Mouse (Mus musculus) heart, embryonic 10.5 days (tissue): ENCODE results near the gene Slc22a8. TPM values are rescaled to one million over a fixed set of nuclear protein-coding genes. Genes with fewer than 3 reads are reported as not detected.

ENCODE experiments used
- DNase-seq: peaks from one replicate; pipeline ENCODE4 v3.0.0-alpha.2; 2017; ENCODE audit warnings: low spot score
- H3K27ac ChIP-seq: fragments of 300-500 bp; sonication (generic); 2 replicates; pipeline ENCODE4 v1.5.1; 2016; ENCODE audit warnings: mild to moderate bottlenecking
- H3K27me3 ChIP-seq: fragments of 300-500 bp; sonication (generic); 2 replicates; pipeline ENCODE4 v1.6.1; 2016; ENCODE audit warnings: mild to moderate bottlenecking; ENCODE audit not compliant: poor library complexity, insufficient read depth, severe bottlenecking
- H3K36me3 ChIP-seq: fragments of 300-500 bp; sonication (generic); 2 replicates; pipeline ENCODE4 v1.6.1; 2016; ENCODE audit warnings: mild to moderate bottlenecking, moderate library complexity
- H3K4me1 ChIP-seq: fragments of 300-500 bp; sonication (generic); 2 replicates; pipeline ENCODE4 v1.6.1; 2016; ENCODE audit warnings: mild to moderate bottlenecking
- H3K4me3 ChIP-seq: fragments of 300-500 bp; sonication (generic); 2 replicates; pipeline ENCODE4 v1.5.1; 2016; ENCODE audit warnings: mild to moderate bottlenecking, moderate library complexity
- H3K9me3 ChIP-seq: fragments of 300-500 bp; sonication (generic); 2 replicates; pipeline ENCODE4 v1.6.1; 2016; ENCODE audit warnings: mild to moderate bottlenecking, moderate library complexity
- WGBS: fragments of 180-500 bp; shearing (Covaris S2); methylation state at CpG from one replicate; pipeline ENCODE4 v1.1.7; 2016; 5-methylcytosine and 5-hydroxymethylcytosine counted together
- polyA plus RNA-seq: library from polyadenylated mRNA; unstranded; fragments of >200 nt; fragmentation: Nextera tagmentation; extraction: Ambion mirVana; gene quantifications from 2 replicates; pipeline ENCODE4 v1.2.1, GENCODE M21; 2016

Gene Slc22a8
- polyA plus RNA-seq, 1 experiment from 2014 or later = 0.48 TPM

GRCm38 (mm10) chr19:8604536-8605240, 13.6 kb downstream of the Slc22a8 start:
- Histone ChIP-seq H3K4me3 (no peak overlapping the region), H3K27ac (no peak overlapping the region), H3K36me3 (no peaks in the 10 kb centered on the region), H3K27me3 (no peaks in the 10 kb centered on the region), H3K4me1 (peaks cover 27% of the 10 kb centered on the region), H3K9me3 (no peaks in the 10 kb centered on the region)
- 90% methylated on average over 8 of the region's 8 CpGs for WGBS
- DNase-seq = no peak

- H3K27ac ChIP-seq = no peak overlapping the region
- peaks cover 27% of the 10 kb centered on the region for H3K4me1 ChIP-seq
- WGBS = 76% methylated on average over 3 of the region's 3 CpGs
- no peaks in the 10 kb centered on the region for H3K27me3 ChIP-seq
- no peaks in the 10 kb centered on the region for H3K36me3 ChIP-seq
- H3K9me3 ChIP-seq = no peaks in the 10 kb centered on the region
- H3K4me3 ChIP-seq = no peak overlapping the region
- DNase-seq = peak; percentile 82
These were observed 14.1 kb downstream of the Slc22a8 start for GRCm38 (mm10) chr19:8605241-8605558.

- no peak for DNase-seq
- Histone ChIP-seq H3K4me3 (no peak overlapping the region), H3K27ac (no peak overlapping the region), H3K36me3 (no peaks in the 10 kb centered on the region), H3K4me1 (peaks cover 4% of the 10 kb centered on the region; the same call in 1 of the 2 replicates), H3K9me3 (no peaks in the 10 kb centered on the region), H3K27me3 (no peaks in the 10 kb centered on the region)
- WGBS = 87% methylated on average over 8 of the region's 8 CpGs
These were observed 20.5 kb downstream of the Slc22a8 start for GRCm38 (mm10) chr19:8611358-8612123.

- peaks cover 2% of the 10 kb centered on the region for H3K4me1 ChIP-seq
- no peak overlapping the region for H3K27ac ChIP-seq
- H3K36me3 ChIP-seq = no peaks in the 10 kb centered on the region
- H3K4me3 ChIP-seq = no peak overlapping the region
- no peaks in the 10 kb centered on the region for H3K9me3 ChIP-seq
- no peaks in the 10 kb centered on the region for H3K27me3 ChIP-seq
- no peak for DNase-seq
- WGBS = 74% methylated on average over 2 of the region's 2 CpGs
These were observed 22.1 kb downstream of the Slc22a8 start for GRCm38 (mm10) chr19:8613111-8613510.

- DNase-seq = no peak
- Histone ChIP-seq H3K9me3 (no peaks in the 10 kb centered on the region), H3K36me3 (no peaks in the 10 kb centered on the region), H3K27ac (no peak overlapping the region), H3K4me1 (no peaks in the 10 kb centered on the region; the same call in 1 of the 2 replicates), H3K4me3 (no peak overlapping the region), H3K27me3 (no peaks in the 10 kb centered on the region)
- WGBS = 46% methylated on average over 2 of the region's 2 CpGs
These were observed 23.3 kb downstream of the Slc22a8 start for GRCm38 (mm10) chr19:8614343-8614742.

GRCm38 (mm10) chr19:8616314-8616713, 25.3 kb downstream of the Slc22a8 start:
- Histone ChIP-seq H3K27ac (no peak overlapping the region), H3K9me3 (no peaks in the 10 kb centered on the region), H3K36me3 (no peaks in the 10 kb centered on the region), H3K4me1 (no peaks in the 10 kb centered on the region; the same call in 1 of the 2 replicates), H3K27me3 (no peaks in the 10 kb centered on the region), H3K4me3 (no peak overlapping the region)
- WGBS = 72% methylated on average over 4 of the region's 4 CpGs
- no peak for DNase-seq

- Histone ChIP-seq H3K27ac (no peak within 1 kb of the TSS), H3K9me3 (no peaks in the 10 kb centered on the region), H3K4me3 (no peak within 1 kb of the TSS), H3K27me3 (no peaks in the 10 kb centered on the region), H3K4me1 (no peaks in the 10 kb centered on the region; the same call in 1 of the 2 replicates), H3K36me3 (no peaks in the 10 kb centered on the region)
- WGBS = 25% methylated on average over 7 of the region's 7 CpGs
- no peak for DNase-seq
These were observed 26.9 kb downstream of the Slc22a8 start, which contains the start of gene Slc22a6 for GRCm38 (mm10) chr19:8617904-8618303. TSS of gene Slc22a6 (plus strand) at chr19:8618039.

GRCm38 (mm10) chr19:8621098-8621497, 30.0 kb downstream of the Slc22a8 start:
- WGBS = 91% methylated on average over 7 of the region's 7 CpGs
- Histone ChIP-seq H3K4me3 (no peak overlapping the region), H3K27me3 (no peaks in the 10 kb centered on the region), H3K36me3 (no peaks in the 10 kb centered on the region), H3K9me3 (no peaks in the 10 kb centered on the region), H3K27ac (no peak overlapping the region), H3K4me1 (no peaks in the 10 kb centered on the region; the same call in 1 of the 2 replicates)
- no peak for DNase-seq

GRCm38 (mm10) chr19:8630249-8630648, 39.2 kb downstream of the Slc22a8 start:
- WGBS = 64% methylated on average over 2 of the region's 2 CpGs
- no peaks in the 10 kb centered on the region for H3K9me3 ChIP-seq
- no peaks in the 10 kb centered on the region; the same call in 1 of the 2 replicates for H3K4me1 ChIP-seq
- DNase-seq = no peak
- no peak overlapping the region for H3K27ac ChIP-seq
- H3K36me3 ChIP-seq = no peaks in the 10 kb centered on the region
- H3K4me3 ChIP-seq = no peak overlapping the region
- H3K27me3 ChIP-seq = no peaks in the 10 kb centered on the region

- no peaks in the 10 kb centered on the region for H3K36me3 ChIP-seq
- H3K4me1 ChIP-seq = no peaks in the 10 kb centered on the region; the same call in 1 of the 2 replicates
- no peak overlapping the region for H3K27ac ChIP-seq
- 80% methylated on average over 6 of the region's 6 CpGs for WGBS
- H3K4me3 ChIP-seq = no peak overlapping the region
- H3K9me3 ChIP-seq = no peaks in the 10 kb centered on the region
- DNase-seq = no peak
- H3K27me3 ChIP-seq = no peaks in the 10 kb centered on the region
These were observed 39.8 kb downstream of the Slc22a8 start for GRCm38 (mm10) chr19:8630826-8631225.

- H3K36me3 ChIP-seq = no peaks in the 10 kb centered on the region
- no peak overlapping the region for H3K4me3 ChIP-seq
- no peaks in the 10 kb centered on the region; the same call in 1 of the 2 replicates for H3K4me1 ChIP-seq
- WGBS = 54% methylated on average over 1 of the region's 1 CpGs
- H3K27me3 ChIP-seq = no peaks in the 10 kb centered on the region
- H3K27ac ChIP-seq = no peak overlapping the region
- DNase-seq = no peak
- no peaks in the 10 kb centered on the region for H3K9me3 ChIP-seq
These were observed 41.0 kb downstream of the Slc22a8 start for GRCm38 (mm10) chr19:8632029-8632428.

- no peaks in the 10 kb centered on the region for H3K27me3 ChIP-seq
- DNase-seq = no peak
- H3K9me3 ChIP-seq = no peaks in the 10 kb centered on the region
- 50% methylated on average over 5 of the region's 5 CpGs for WGBS
- H3K4me1 ChIP-seq = peaks cover 8% of the 10 kb centered on the region; the same call in 1 of the 2 replicates
- H3K4me3 ChIP-seq = no peak overlapping the region
- H3K36me3 ChIP-seq = no peaks in the 10 kb centered on the region
- no peak overlapping the region for H3K27ac ChIP-seq
These were observed 51.0 kb downstream of the Slc22a8 start for GRCm38 (mm10) chr19:8642086-8642485.

- Histone ChIP-seq H3K4me1 (peaks cover 8% of the 10 kb centered on the region; the same call in 1 of the 2 replicates), H3K27me3 (no peaks in the 10 kb centered on the region), H3K36me3 (no peaks in the 10 kb centered on the region), H3K4me3 (no peak overlapping the region), H3K9me3 (no peaks in the 10 kb centered on the region), H3K27ac (no peak overlapping the region)
- DNase-seq = no peak
- WGBS = 73% methylated on average over 2 of the region's 2 CpGs
These were observed 55.3 kb downstream of the Slc22a8 start for GRCm38 (mm10) chr19:8646393-8646792.
